Mouse (Mus musculus) spleen, postnatal 14 days (tissue): ENCODE data around the gene Ppp1r3g.
"Not testable (repeated sequence)": the region's sequence is repeated elsewhere in the genome, so short reads cannot be mapped to it uniquely, and the experiment has no call there.

Experiments
- DNase-seq, 2 experiments: peaks; one replicate each; pipeline ENCODE4 v3.0.0; 2021 to 2022; ENCODE audit warnings: low spot score in 2 of 2

Ppp1r3g gene

GRCm38 (mm10) chr13:35958539-35958938, at the start of gene Ppp1r3g:
Ppp1r3g (plus strand) TSS chr13:35958839.
- DNase-seq: no peak

- DNase-seq: no peak
Measured at GRCm38 (mm10) chr13:35911476-35911875, 47.2 kb upstream of the Ppp1r3g start.

GRCm38 (mm10) chr13:35937991-35938390, 20.6 kb upstream of the Ppp1r3g start:
- no peak for DNase-seq

- no peak for DNase-seq
Measured at GRCm38 (mm10) chr13:35939871-35940665, 18.6 kb upstream of the Ppp1r3g start.

GRCm38 (mm10) chr13:35940934-35941333, 17.7 kb upstream of the Ppp1r3g start:
- no peak for DNase-seq

GRCm38 (mm10) chr13:35946659-35947353, 11.8 kb upstream of the Ppp1r3g start:
- no peak for DNase-seq

GRCm38 (mm10) chr13:35947354-35948000, 11.2 kb upstream of the Ppp1r3g start:
- peak; percentile 30 to 66 for DNase-seq

GRCm38 (mm10) chr13:35949814-35950455, 8.7 kb upstream of the Ppp1r3g start:
- no peak for DNase-seq

GRCm38 (mm10) chr13:35959391-35960067, 890 bp downstream of the Ppp1r3g start:
- no peak for DNase-seq

- DNase-seq: no peak
Measured at GRCm38 (mm10) chr13:35963583-35963982, 4.9 kb downstream of the Ppp1r3g start.

- no peak for DNase-seq
Measured at GRCm38 (mm10) chr13:35967690-35968089, 9.1 kb downstream of the Ppp1r3g start.

- no peak for DNase-seq
Measured at GRCm38 (mm10) chr13:35968131-35968718, 9.6 kb downstream of the Ppp1r3g start.

GRCm38 (mm10) chr13:35968719-35969430, 10.2 kb downstream of the Ppp1r3g start:
- DNase-seq: no peak

GRCm38 (mm10) chr13:35969431-35969721, 10.7 kb downstream of the Ppp1r3g start:
- no peak for DNase-seq

- no peak for DNase-seq
Measured at GRCm38 (mm10) chr13:35969829-35970228, 11.2 kb downstream of the Ppp1r3g start.

GRCm38 (mm10) chr13:35976912-35977311, 18.3 kb downstream of the Ppp1r3g start:
- no peak for DNase-seq

GRCm38 (mm10) chr13:35980471-35980870, 21.8 kb downstream of the Ppp1r3g start:
- DNase-seq: no peak

GRCm38 (mm10) chr13:35982985-35983384, 24.3 kb downstream of the Ppp1r3g start:
- DNase-seq: no peak

GRCm38 (mm10) chr13:35989329-35989728, 30.7 kb downstream of the Ppp1r3g start:
- no peak for DNase-seq

GRCm38 (mm10) chr13:35991185-35991584, 32.5 kb downstream of the Ppp1r3g start:
- DNase-seq: not testable (repeated sequence)

- DNase-seq: no peak
Measured at GRCm38 (mm10) chr13:35994067-35994466, 35.4 kb downstream of the Ppp1r3g start.
